ENCODE assay signal across 8 mouse cellular contexts in genomic region chr11:65806321-65806904, GRCm38 (mm10). TPM values are rescaled to one million over a fixed set of nuclear protein-coding genes. Genes with fewer than 3 reads are reported as not detected.
A peak's percentile ranks its signal among the peaks of the same experiment; 100 is the strongest.
DNase-seq lines count a peak whose midpoint lies in the region; ATAC-seq lines count a peak whose summit lies in the region.

No protein-coding gene starts in this region.

- H3K4me1 ChIP-seq in kidney, embryonic 16.5 days (ENCODE audit: insufficient read depth, low read length), result peaks cover 8% of the 10 kb centered on the region

- DNase-seq in urinary bladder, postnatal 14 days (ENCODE audit: low spot score), result peak; percentile 53
- DNase-seq in urinary bladder, postnatal 4 days (ENCODE audit: low spot score in 2 of 2), result no peak
- peak; percentile 66 for DNase-seq in c-Kit-positive CD71-negative TER-119-negative erythroid progenitor cells, embryonic 14.5 days (ENCODE audit: low read depth)
- peak; percentile 12 for DNase-seq in gastrocnemius, postnatal 14 days
- peak; percentile 84 for DNase-seq in lung, postnatal 25 days (ENCODE audit: low spot score)
- DNase-seq in spleen, postnatal 36 days (ENCODE audit: low spot score in 2 of 2), result peak; percentile 55 to 61

- H3K4me2 ChIP-seq in kidney, embryonic 16.5 days (replicated peaks; ENCODE audit: low read depth, low read length), result peak overlapping the region; percentile 84

- no peaks in the 10 kb centered on the region for H3K27me3 ChIP-seq in kidney, embryonic 16.5 days (ENCODE audit: insufficient read depth, low read length)

- ATAC-seq in kidney, embryonic 16.5 days (ENCODE audit: low FRiP score, low TSS enrichment), result peak; percentile 2; the same call in 1 of the 2 replicates
- no peak; the same call in 1 of the 2 replicates for ATAC-seq in cerebellum, adult (ENCODE audit: insufficient number of reproducible peaks, low FRiP score, low TSS enrichment)

- peak overlapping the region; percentile 80 for H3K4me3 ChIP-seq in kidney, embryonic 16.5 days (ENCODE audit: low read length)

- peak overlapping the region; percentile 60 for H3K27ac ChIP-seq in kidney, embryonic 16.5 days (ENCODE audit: low read length)

- WGBS in kidney, embryonic 16.5 days, result 1% methylated on average over 20 of the region's 20 CpGs

- peak overlapping the region; percentile 61 for H3K9ac ChIP-seq in kidney, embryonic 16.5 days (replicated peaks; ENCODE audit: low read length)

- H3K36me3 ChIP-seq in kidney, embryonic 16.5 days (ENCODE audit: insufficient read depth, low read length), result no peaks in the 10 kb centered on the region

- intact Hi-C loops in gastrocnemius, postnatal 14 days (cut with DNase I; ENCODE audit: low total_unique reads), result no loop called here

- no peaks in the 10 kb centered on the region for H3K9me3 ChIP-seq in kidney, embryonic 16.5 days (ENCODE audit: low read length)

RNA-seq across cellular contexts. Expression of gene Zkscan6, which starts 0.6 kb away (rescaled TPM):
- 1 to 10 TPM; 3.4 TPM for total RNA-seq in gastrocnemius, postnatal 14 days (2021)
- 17.1 and 17.4 TPM in 2 replicates for polyA plus RNA-seq in kidney, embryonic 16.5 days (2015; fragmentation: Nextera tagmentation; extraction: Ambion mirVana)

RNA-seq across cellular contexts. Expression of gene Map2k4, which starts 18.3 kb away (rescaled TPM):
- total RNA-seq in gastrocnemius, postnatal 14 days (2021), result 10 to 100 TPM; 54.9 to 56.0 TPM
- polyA plus RNA-seq in kidney, embryonic 16.5 days (2015; fragmentation: Nextera tagmentation; extraction: Ambion mirVana), result 60.2 and 63.9 TPM in 2 replicates

Comparison
In these comparisons a context has a peak if more than half of its experiments do, and no peak if none do; other contexts are left out.
1. DNase-seq: peak in urinary bladder, postnatal 14 days (single experiment), c-Kit-positive CD71-negative TER-119-negative erythroid progenitor cells, embryonic 14.5 days (single experiment), gastrocnemius, postnatal 14 days (single experiment), lung, postnatal 25 days (single experiment) and spleen, postnatal 36 days (2 of 2); none in urinary bladder, postnatal 4 days (0 of 2).